Mouse (Mus musculus): ENCODE results near the gene Aknad1.

GRCm38 (mm10) chr3:108769547-108769946 lies 30.1 kb downstream of the Aknad1 start:
- TF ChIP-seq MYOG (IDR thresholded peaks at IDR 0.05; ENCODE audit: control insufficient read depth in 1 of 3, insufficient read depth in 1 of 3, insufficient read length in 2 of 3, low read depth in 2 of 3): no peak
- no peak for TF ChIP-seq POLR2A (IDR thresholded peaks at IDR 0.05; ENCODE audit: insufficient read length, low read depth)
- no peak for TF ChIP-seq MAX (IDR thresholded peaks at IDR 0.05; ENCODE audit: low read depth)
- no peak for TF ChIP-seq CEBPB (IDR thresholded peaks at IDR 0.05; ENCODE audit: insufficient read depth, poor library complexity, severe bottlenecking)
- no peak for TF ChIP-seq POLR2AphosphoS2 (IDR thresholded peaks at IDR 0.05; ENCODE audit: insufficient read length, low read depth)
- no peak for TF ChIP-seq USF1 (IDR thresholded peaks at IDR 0.05; ENCODE audit: low read depth)
- TF ChIP-seq TCF12 (IDR thresholded peaks at IDR 0.05; ENCODE audit: insufficient read depth, poor library complexity, severe bottlenecking): no peak
- TF ChIP-seq E2F4 (IDR thresholded peaks at IDR 0.05; ENCODE audit: insufficient read depth): no peak
- TF ChIP-seq MYOD1 (IDR thresholded peaks at IDR 0.05; ENCODE audit: control insufficient read depth in 1 of 3, insufficient read length in 2 of 3, low read depth in 2 of 3): no peak
- TF ChIP-seq SRF (IDR thresholded peaks at IDR 0.05; ENCODE audit: control insufficient read depth, insufficient read length, low read depth): no peak
